Mouse (Mus musculus): ENCODE results near the gene Ficd. TPM values are rescaled to one million over a fixed set of nuclear protein-coding genes. Genes with fewer than 3 reads are reported as not detected.

The Ficd gene
- total RNA-seq, 2 experiments from 2014 or later = 7.2 to 8.0 TPM

- DNase-seq (ENCODE audit: extremely low spot score in 1 of 2, low spot score in 2 of 2) = no peak
- intact Hi-C loops (cut with DNase I) = no loop called here
These were observed 8.4 kb upstream of the Ficd start for GRCm38 (mm10) chr5:113727238-113727637.

- DNase-seq (ENCODE audit: extremely low spot score in 1 of 2, low spot score in 2 of 2) = no peak
- intact Hi-C loops (cut with DNase I) = no loop called here
These were observed 7.6 kb upstream of the Ficd start for GRCm38 (mm10) chr5:113728011-113728410.

- no peak for DNase-seq (ENCODE audit: extremely low spot score in 1 of 2, low spot score in 2 of 2)
- intact Hi-C loops (cut with DNase I) = no loop called here
These were observed 6.9 kb upstream of the Ficd start for GRCm38 (mm10) chr5:113728691-113729090.

GRCm38 (mm10) chr5:113730641-113731121 lies 4.9 kb upstream of the Ficd start:
- intact Hi-C loops (cut with DNase I) = loop anchor here (10.0 kb wide), 1 partner anchor 456 kb away; no protein-coding TSS in a partner anchor
- DNase-seq (ENCODE audit: extremely low spot score in 1 of 2, low spot score in 2 of 2) = no peak

GRCm38 (mm10) chr5:113731174-113731573 lies 4.4 kb upstream of the Ficd start:
- intact Hi-C loops (cut with DNase I) = loop anchor here (10.0 kb wide), 1 partner anchor 456 kb away; no protein-coding TSS in a partner anchor
- no peak for DNase-seq (ENCODE audit: extremely low spot score in 1 of 2, low spot score in 2 of 2)

GRCm38 (mm10) chr5:113732182-113732581 lies 3.4 kb upstream of the Ficd start:
- intact Hi-C loops (cut with DNase I) = loop anchor here (2.0 to 10.0 kb wide), 2 partner anchors 365 to 457 kb away; no protein-coding TSS in a partner anchor
- peak in 1 of 2 experiments; percentile 66 for DNase-seq (ENCODE audit: extremely low spot score in 1 of 2, low spot score in 2 of 2)

- DNase-seq (ENCODE audit: extremely low spot score in 1 of 2, low spot score in 2 of 2) = no peak
- intact Hi-C loops (cut with DNase I) = loop anchor here (10.0 kb wide), 1 partner anchor 460 kb away; no protein-coding TSS in a partner anchor
These were observed 1.2 kb upstream of the Ficd start for GRCm38 (mm10) chr5:113734376-113734775.

GRCm38 (mm10) chr5:113735023-113735344 lies 619 bp upstream of the Ficd start:
- DNase-seq (ENCODE audit: extremely low spot score in 1 of 2, low spot score in 2 of 2) = no peak
- intact Hi-C loops (cut with DNase I) = loop anchor here (10.0 kb wide), 1 partner anchor 460 kb away; no protein-coding TSS in a partner anchor

GRCm38 (mm10) chr5:113736113-113736502 lies 505 bp downstream of the Ficd start:
- no peak for DNase-seq (ENCODE audit: extremely low spot score in 1 of 2, low spot score in 2 of 2)
- intact Hi-C loops (cut with DNase I) = loop anchor here (10.0 kb wide), 1 partner anchor 461 kb away; no protein-coding TSS in a partner anchor

GRCm38 (mm10) chr5:113736522-113737164 lies 1.0 kb downstream of the Ficd start:
- intact Hi-C loops (cut with DNase I) = loop anchor here (10.0 kb wide), 1 partner anchor 462 kb away; no protein-coding TSS in a partner anchor
- DNase-seq (ENCODE audit: extremely low spot score in 1 of 2, low spot score in 2 of 2) = peak in 1 of 2 experiments; percentile 59

- DNase-seq (ENCODE audit: extremely low spot score in 1 of 2, low spot score in 2 of 2) = no peak
- intact Hi-C loops (cut with DNase I) = loop anchor here (10.0 kb wide), 1 partner anchor 463 kb away; no protein-coding TSS in a partner anchor
These were observed 2.1 kb downstream of the Ficd start for GRCm38 (mm10) chr5:113737607-113738237.

GRCm38 (mm10) chr5:113747629-113748028 lies 12.0 kb downstream of the Ficd start:
- intact Hi-C loops (cut with DNase I) = no loop called here

GRCm38 (mm10) chr5:113748556-113749331 lies 13.1 kb downstream of the Ficd start:
- intact Hi-C loops (cut with DNase I) = no loop called here

More at GRCm38 (mm10) chr5:113747629-113748028, 12.0 kb downstream of the Ficd start:
- no peak for DNase-seq (ENCODE audit: extremely low spot score in 1 of 2, low spot score in 2 of 2)

GRCm38 (mm10) chr5:113751521-113752157 lies 16.0 kb downstream of the Ficd start:
- intact Hi-C loops (cut with DNase I) = no loop called here
- DNase-seq (ENCODE audit: extremely low spot score in 1 of 2, low spot score in 2 of 2) = no peak

More at GRCm38 (mm10) chr5:113748556-113749331, 13.1 kb downstream of the Ficd start:
- no peak for DNase-seq (ENCODE audit: extremely low spot score in 1 of 2, low spot score in 2 of 2)

GRCm38 (mm10) chr5:113755347-113756030 lies 19.9 kb downstream of the Ficd start:
- intact Hi-C loops (cut with DNase I) = no loop called here
- no peak for DNase-seq (ENCODE audit: extremely low spot score in 1 of 2, low spot score in 2 of 2)

- intact Hi-C loops (cut with DNase I) = no loop called here
- no peak for DNase-seq (ENCODE audit: extremely low spot score in 1 of 2, low spot score in 2 of 2)
These were observed 26.0 kb downstream of the Ficd start for GRCm38 (mm10) chr5:113761585-113761984.

GRCm38 (mm10) chr5:113764426-113764825 lies 28.8 kb downstream of the Ficd start:
- intact Hi-C loops (cut with DNase I) = no loop called here
- DNase-seq (ENCODE audit: extremely low spot score in 1 of 2, low spot score in 2 of 2) = no peak
